Mouse (Mus musculus) natural killer cell, adult 2 months (primary cell): ENCODE measurements around the gene Ppm1l.

ENCODE experiments used
- DNase-seq, 2 experiments: peaks; one replicate each; pipeline ENCODE4 v3.0.0; 2022; ENCODE audit warnings: low spot score in 2 of 2

Ppm1l gene

GRCm38 (mm10) chr3:69340486-69340885, 23.8 kb downstream of the Ppm1l start:
- DNase-seq, result no peak

- DNase-seq, result no peak
Observed at GRCm38 (mm10) chr3:69340971-69341370, 24.3 kb downstream of the Ppm1l start.

- DNase-seq, result no peak
Observed at GRCm38 (mm10) chr3:69341514-69341913, 24.9 kb downstream of the Ppm1l start.

GRCm38 (mm10) chr3:69342247-69342921, 25.7 kb downstream of the Ppm1l start:
- no peak for DNase-seq

DNA sequence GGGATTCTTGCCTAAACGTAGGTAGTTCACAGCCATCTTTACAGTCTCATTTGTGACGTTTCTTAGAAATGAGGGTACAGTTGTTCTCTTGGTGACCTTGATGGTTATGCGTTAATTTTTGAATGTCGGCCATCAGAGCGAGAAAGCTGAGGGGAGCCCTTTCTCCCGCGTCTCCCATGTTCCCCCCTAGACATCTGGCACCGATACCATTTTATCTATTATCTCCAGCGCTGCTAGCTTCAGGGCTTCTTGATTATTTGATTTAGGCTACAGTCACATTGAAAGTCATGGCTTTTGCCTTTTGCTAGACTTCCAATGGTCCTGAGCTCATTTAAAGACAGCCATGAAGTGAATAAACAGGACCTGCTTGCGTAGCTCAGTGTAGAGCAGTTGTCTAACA, 26.5 kb downstream of the Ppm1l start:
- DNase-seq, result no peak

DNA sequence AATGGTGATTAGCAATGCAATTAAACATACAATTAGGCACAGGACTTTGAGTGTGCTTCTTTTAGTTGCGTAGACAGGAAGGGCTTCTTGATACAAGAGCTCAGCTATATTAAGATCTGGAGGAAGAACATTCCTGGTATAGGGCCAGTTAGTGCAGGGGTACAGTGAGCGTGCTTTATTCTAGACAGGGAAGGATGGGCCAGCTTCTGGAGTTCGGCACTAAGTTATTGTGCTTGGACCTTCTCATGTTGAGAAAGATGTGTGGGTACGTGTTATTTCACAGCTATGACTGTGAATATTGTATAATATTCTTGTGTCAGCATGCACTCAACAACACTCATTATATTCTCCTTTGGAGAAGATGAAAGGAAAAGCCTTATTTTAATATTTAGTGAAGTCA, 29.9 kb downstream of the Ppm1l start:
- no peak for DNase-seq

GRCm38 (mm10) chr3:69348197-69348920, 31.7 kb downstream of the Ppm1l start:
- no peak for DNase-seq

- DNase-seq, result no peak
Observed at GRCm38 (mm10) chr3:69348921-69349237, 32.2 kb downstream of the Ppm1l start.

DNA sequence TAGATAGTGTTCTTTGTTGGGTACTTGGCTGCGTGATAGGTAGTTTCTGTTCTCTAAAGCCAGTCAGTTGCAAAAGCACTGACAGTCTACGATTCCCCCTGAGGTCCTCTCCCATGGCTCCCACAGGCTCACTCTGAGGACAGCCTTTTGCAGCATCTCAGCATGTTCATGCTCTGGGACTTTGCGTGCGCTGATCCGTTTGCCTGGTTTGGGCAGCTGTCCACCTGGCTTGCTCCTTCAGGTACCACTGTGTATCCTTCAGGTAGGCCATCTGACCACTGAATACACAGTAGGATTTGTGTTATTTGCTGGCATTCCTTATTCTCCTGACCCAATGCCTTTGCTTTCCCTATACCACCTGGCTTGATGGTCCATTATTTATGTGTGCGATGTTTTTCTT, 33.3 kb downstream of the Ppm1l start:
- no peak for DNase-seq

DNA sequence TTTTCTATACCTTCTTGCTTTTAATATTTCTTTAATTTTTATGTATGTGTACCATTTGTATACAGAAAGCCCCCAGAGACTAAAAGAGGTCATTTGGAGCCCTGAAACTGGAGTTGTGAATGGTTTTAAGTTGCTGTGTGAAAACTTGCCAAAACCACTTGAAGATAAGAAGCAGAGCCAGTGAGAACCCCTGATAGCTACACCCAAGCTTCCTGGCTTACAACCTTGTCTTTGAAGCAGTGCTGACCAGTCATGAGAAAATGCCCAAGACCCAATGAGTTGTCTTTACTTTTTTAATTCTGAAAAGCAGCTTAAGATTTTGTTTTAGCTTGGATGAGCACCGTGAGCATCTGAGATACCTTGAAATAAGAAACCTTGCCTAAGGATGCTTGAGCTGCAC, 35.5 kb downstream of the Ppm1l start:
- DNase-seq, result no peak

- DNase-seq, result no peak
Observed at GRCm38 (mm10) chr3:69354681-69355080, 38.0 kb downstream of the Ppm1l start.

DNA sequence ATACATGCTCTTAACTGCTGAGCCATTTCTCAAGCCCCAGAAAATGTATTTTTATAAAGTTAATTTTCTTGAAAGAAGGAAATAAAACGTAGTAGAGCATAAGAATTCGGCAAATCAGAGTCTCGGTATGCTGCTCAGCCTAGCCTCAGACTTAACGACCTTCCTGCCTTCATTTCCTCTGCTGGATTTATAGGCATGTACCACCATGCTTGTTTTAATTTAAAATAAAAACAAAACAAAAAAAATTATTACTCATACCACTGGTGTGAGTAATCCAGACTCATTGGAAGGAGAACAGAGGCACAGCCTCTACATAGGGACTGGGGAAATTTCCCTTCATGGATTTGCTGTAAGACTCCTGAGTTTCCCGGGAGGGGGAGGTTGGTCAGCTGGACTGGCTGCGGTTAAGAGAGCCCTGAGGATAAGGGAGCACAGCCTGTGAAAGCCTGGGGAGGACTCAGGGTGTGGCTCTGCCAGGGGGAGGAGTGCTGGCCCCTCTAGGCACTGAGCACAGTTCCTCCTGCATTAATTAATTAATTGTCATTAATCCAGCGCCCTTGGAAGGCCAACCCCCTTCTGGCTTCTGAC, 39.5 kb downstream of the Ppm1l start:
- no peak for DNase-seq

- DNase-seq, result no peak
Observed at GRCm38 (mm10) chr3:69356781-69357180, 40.1 kb downstream of the Ppm1l start.

DNA sequence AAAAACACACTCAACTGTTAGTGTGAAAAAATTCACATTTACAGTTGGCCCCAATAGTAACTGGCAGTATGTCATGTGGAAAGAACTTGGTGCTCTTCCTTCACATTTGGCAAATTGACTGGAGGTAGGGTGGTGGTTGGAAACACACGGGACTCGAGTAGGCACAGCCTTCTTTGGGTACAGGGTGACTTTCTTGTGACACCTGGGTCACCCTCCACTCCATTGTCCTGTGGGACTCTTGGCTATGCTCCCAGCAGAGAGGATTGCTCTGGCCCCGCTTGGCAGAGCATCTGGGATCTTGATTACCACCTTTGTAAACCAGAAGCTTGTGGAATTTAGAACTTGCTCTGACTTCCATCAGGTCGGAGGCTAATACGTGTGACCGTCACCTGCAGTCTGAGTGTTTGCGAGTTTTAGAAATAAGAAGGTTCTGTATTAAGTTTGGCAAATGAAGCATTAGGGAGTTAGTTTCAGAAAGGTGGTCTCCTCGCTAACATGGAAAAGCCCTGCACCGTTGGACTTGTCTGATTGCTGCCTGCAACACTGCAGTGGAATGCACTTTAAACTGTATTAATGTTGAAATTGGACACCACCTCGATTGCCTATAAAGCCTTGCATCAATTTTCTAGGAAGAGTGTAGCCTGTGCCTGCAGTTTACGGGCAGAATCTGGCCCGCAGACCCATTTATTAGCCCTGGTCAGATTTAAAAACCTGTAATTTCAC, 41.4 kb downstream of the Ppm1l start:
- no peak for DNase-seq

DNA sequence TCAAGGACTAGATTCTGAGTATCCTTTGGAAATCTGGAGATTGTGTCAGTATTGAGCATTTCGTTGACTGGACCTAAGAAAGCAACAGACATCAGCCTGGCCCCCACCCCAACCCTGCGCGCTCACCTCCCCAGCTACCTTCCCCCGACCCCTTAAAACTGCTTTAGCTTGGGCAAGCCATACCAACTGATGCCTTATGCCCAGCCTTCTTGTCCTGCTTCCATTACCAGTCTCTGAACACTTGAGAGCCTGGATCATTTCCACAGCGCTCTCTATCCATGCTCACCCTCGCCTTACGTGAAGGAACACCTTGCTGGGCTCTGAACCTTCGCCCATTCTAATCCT, 41.9 kb downstream of the Ppm1l start:
- DNase-seq, result no peak

GRCm38 (mm10) chr3:69360263-69360895, 43.7 kb downstream of the Ppm1l start:
- no peak for DNase-seq

- DNase-seq, result no peak
Observed at GRCm38 (mm10) chr3:69361487-69362349, 45.1 kb downstream of the Ppm1l start.

DNA sequence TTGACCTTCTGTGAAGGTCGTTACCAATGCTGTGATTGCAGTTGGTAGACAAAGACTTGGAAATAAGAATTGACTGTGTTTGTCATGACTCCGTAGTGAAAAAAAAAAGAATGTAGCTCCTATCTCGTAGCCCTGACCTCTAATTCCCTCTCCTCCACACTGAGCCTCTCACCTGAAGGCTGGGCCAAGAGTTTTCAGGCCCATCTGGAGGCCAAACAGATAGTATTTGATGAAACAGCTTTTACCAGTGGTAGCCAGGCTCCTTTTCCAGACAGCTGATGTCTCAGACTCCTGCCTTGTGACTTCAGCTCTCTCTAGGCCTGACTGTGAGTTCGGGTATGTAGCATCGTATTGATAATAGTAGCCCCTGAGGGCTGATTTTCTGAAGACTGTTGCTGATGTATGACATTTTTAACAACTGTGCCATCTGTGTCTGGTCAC, 45.7 kb downstream of the Ppm1l start:
- DNase-seq, result no peak

- no peak for DNase-seq
Observed at GRCm38 (mm10) chr3:69362906-69363305, 46.2 kb downstream of the Ppm1l start.

GRCm38 (mm10) chr3:69364151-69364550, 47.5 kb downstream of the Ppm1l start:
- no peak for DNase-seq

DNA sequence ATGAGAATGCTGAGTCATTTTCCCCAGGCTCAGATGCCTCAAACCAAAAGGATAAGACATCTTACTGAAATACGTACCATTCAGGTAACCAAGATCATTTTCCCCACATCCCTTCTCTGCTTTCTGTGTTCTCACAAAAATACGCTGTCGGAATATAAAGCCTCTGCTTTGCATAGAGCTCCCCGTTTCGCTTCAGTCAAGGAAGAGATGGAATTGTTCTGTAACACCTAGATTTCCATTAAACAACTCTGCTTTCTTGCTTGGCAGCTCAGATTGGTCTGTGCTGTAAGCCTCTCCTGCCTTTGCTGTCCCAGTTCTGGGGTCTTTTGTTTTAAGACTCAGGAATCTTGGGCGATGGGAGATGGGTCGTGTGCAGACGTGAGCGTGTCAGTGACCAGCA, 51.3 kb downstream of the Ppm1l start:
- DNase-seq, result no peak
